In genomic region chr4:32139586-32139985, GRCm38 (mm10) we compare ENCODE assay signal across 27 mouse cellular contexts.
"Had no signal": no experiment of that assay in that cellular context is flagged by ENCODE, and none has a peak within 500 bp of the region (broad histone marks: within the 10 kb centered on the region; RNA-seq: fewer than 3 reads in every experiment).

No protein-coding gene starts in this region.

- DNase-seq: cerebellum, adult 2 months; cerebellum, adult 8-10 months; cerebellum, adult 9-10 months; cerebellum, adult 9-11 months; cerebellum, postnatal 14 days; cerebellum, postnatal 25 days; cerebellum, postnatal 36 days; embryo, embryonic 11 days; forebrain, postnatal 0 days; gastrocnemius, adult 2 months; gastrocnemius, postnatal 10 days; gastrocnemius, postnatal 14 days; gastrocnemius, postnatal 25 days; gastrocnemius, postnatal 36 days; heart, adult 18-20 months; heart, adult 2 months had no signal

- H3K9me3 ChIP-seq: embryonic facial prominence, embryonic 10.5 days; embryonic facial prominence, embryonic 12.5 days; embryonic facial prominence, embryonic 13.5 days; embryonic facial prominence, embryonic 15.5 days; forebrain, embryonic 10.5 days; forebrain, embryonic 12.5 days; forebrain, embryonic 13.5 days; forebrain, embryonic 15.5 days had no signal

- H3K36me3 ChIP-seq: embryonic facial prominence, embryonic 10.5 days; embryonic facial prominence, embryonic 12.5 days; embryonic facial prominence, embryonic 13.5 days; embryonic facial prominence, embryonic 15.5 days; forebrain, embryonic 10.5 days; forebrain, embryonic 12.5 days; forebrain, embryonic 15.5 days had no signal

- H3K4me1 ChIP-seq: embryonic facial prominence, embryonic 13.5 days; forebrain, embryonic 10.5 days had no signal

- H3K27me3 ChIP-seq: embryonic facial prominence, embryonic 12.5 days; embryonic facial prominence, embryonic 13.5 days; embryonic facial prominence, embryonic 15.5 days; forebrain, embryonic 12.5 days; forebrain, embryonic 13.5 days; forebrain, embryonic 15.5 days had no signal

- H3K9ac ChIP-seq: embryonic facial prominence, embryonic 12.5 days; embryonic facial prominence, embryonic 13.5 days; embryonic facial prominence, embryonic 15.5 days; forebrain, embryonic 12.5 days; forebrain, embryonic 13.5 days; forebrain, embryonic 15.5 days; forebrain, postnatal 0 days had no signal

- H3K27ac ChIP-seq: embryonic facial prominence, embryonic 10.5 days; embryonic facial prominence, embryonic 12.5 days; embryonic facial prominence, embryonic 13.5 days; embryonic facial prominence, embryonic 15.5 days; forebrain, embryonic 10.5 days; forebrain, embryonic 12.5 days; forebrain, embryonic 13.5 days; forebrain, embryonic 15.5 days; gastrocnemius, adult 2 months; heart, adult 2 months had no signal

- ATAC-seq: forebrain, embryonic 13.5 days; forebrain, embryonic 14.5 days; forebrain, embryonic 15.5 days; forebrain, embryonic 16.5 days; forebrain, postnatal 0 days had no signal

- H3K4me2 ChIP-seq: embryonic facial prominence, embryonic 12.5 days; embryonic facial prominence, embryonic 13.5 days; embryonic facial prominence, embryonic 15.5 days; forebrain, embryonic 12.5 days; forebrain, embryonic 13.5 days; forebrain, embryonic 15.5 days had no signal

- H3K4me3 ChIP-seq: embryonic facial prominence, embryonic 10.5 days; embryonic facial prominence, embryonic 12.5 days; embryonic facial prominence, embryonic 13.5 days; embryonic facial prominence, embryonic 15.5 days; erythroblast, embryonic 14.5 days; forebrain, embryonic 10.5 days; forebrain, embryonic 12.5 days; forebrain, embryonic 13.5 days; forebrain, embryonic 15.5 days; gastrocnemius, adult 2 months; heart, adult 2 months had no signal
